Mouse (Mus musculus) G1E (cell line): Measurements from ENCODE around the gene Ctu1.

Experiments
- CTCF ChIP-seq: IDR thresholded peaks from 2 replicates; pipeline ENCODE4 v1.5.1; 2012; ENCODE audit warnings: low read depth, low read length, inconsistent platforms, mixed read lengths
- GATA1 ChIP-seq: IDR thresholded peaks from 2 replicates; pipeline ENCODE4 v1.6.1; 2012; ENCODE audit warnings: borderline replicate concordance, low read length, inconsistent platforms, mixed read lengths
- POLR2AphosphoS5 ChIP-seq: IDR thresholded peaks from 2 replicates; pipeline ENCODE4 v1.6.1; 2012; ENCODE audit warnings: low read depth, low read length, inconsistent platforms; ENCODE audit not compliant: insufficient replicate concordance
- TAL1 ChIP-seq: conservative IDR thresholded peaks from 2 replicates; pipeline ENCODE4 v1.6.1; 2012; ENCODE audit warnings: low read depth, low read length, inconsistent platforms, mixed read lengths

DNA sequence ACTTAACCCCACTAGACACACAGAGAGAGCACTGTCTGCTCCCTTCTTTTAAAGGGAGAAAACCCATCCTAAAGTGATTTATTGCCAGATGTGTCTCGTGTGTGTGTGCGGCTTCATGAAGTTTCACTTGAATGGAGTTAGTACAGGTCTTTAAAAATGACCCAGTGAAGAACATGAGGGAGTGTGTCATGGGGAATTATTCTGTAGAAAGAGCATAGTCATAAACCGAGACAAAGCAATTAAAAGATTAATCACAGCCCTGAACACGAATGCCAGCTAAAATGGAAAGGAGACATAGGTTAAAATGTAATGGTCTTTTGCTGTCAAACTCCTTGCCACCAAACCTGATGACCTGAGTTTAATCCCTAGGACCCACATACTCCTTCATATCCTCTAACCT, 37.9 kb upstream of the Ctu1 start:
- no peak for TF ChIP-seq CTCF
- no peak for TF ChIP-seq POLR2AphosphoS5
- TF ChIP-seq GATA1, result no peak
- no peak for TF ChIP-seq TAL1
